Mouse (Mus musculus): ENCODE measurements at regions not wholly inside any gene's neighbourhood (a gene's known extent, or its start where the extent isn't known, plus 50 kb on each side); places are given as distances from the start of the nearest gene placed in this dataset.

- DNase-seq (ENCODE audit: low read depth, low spot score): no peak
Observed at GRCm38 (mm10) chr13:25333803-25334202, 63.5 kb upstream of the Nrsn1 start.
